Mouse (Mus musculus) heart, embryonic 11.5 days (tissue): ENCODE results near the gene Pctp. TPM values are rescaled to one million over a fixed set of nuclear protein-coding genes. Genes with fewer than 3 reads are reported as not detected.

ENCODE experiments used
- ATAC-seq: fragments of 200-750 bp; cut with Nextera tagmentation; replicated peaks from 2 replicates; pipeline ENCODE4 v1.8.0; 2017; ENCODE audit warnings: moderate library complexity; ENCODE audit not compliant: insufficient number of reproducible peaks, low FRiP score, low TSS enrichment
- H3K27ac ChIP-seq: fragments of 300-500 bp; sonication (generic); 2 replicates; pipeline ENCODE4 v1.5.1; 2014; ENCODE audit warnings: mild to moderate bottlenecking, low read depth, low read length
- H3K27me3 ChIP-seq: fragments of 300-500 bp; sonication (generic); 2 replicates; pipeline ENCODE4 v1.6.1; 2014; ENCODE audit warnings: mild to moderate bottlenecking, low read length, mixed read lengths; ENCODE audit not compliant: control insufficient read depth, insufficient read depth
- H3K36me3 ChIP-seq: fragments of 300-500 bp; sonication (generic); 2 replicates; pipeline ENCODE4 v1.6.1; 2014; ENCODE audit warnings: mild to moderate bottlenecking, low read length, moderate library complexity, mixed read lengths; ENCODE audit not compliant: control insufficient read depth, insufficient read depth
- H3K4me1 ChIP-seq: fragments of 300-500 bp; sonication (generic); 2 replicates; pipeline ENCODE4 v1.6.1; 2014; ENCODE audit warnings: low read length; ENCODE audit not compliant: control insufficient read depth, insufficient read depth
- H3K4me2 ChIP-seq: fragments of 300-500 bp; sonication (generic); 2 replicates; pipeline ENCODE4 v1.6.1; 2014; ENCODE audit warnings: mild to moderate bottlenecking, moderate library complexity
- H3K4me3 ChIP-seq: fragments of 300-500 bp; sonication (generic); 2 replicates; pipeline ENCODE4 v1.5.1; 2014; ENCODE audit warnings: low read depth, low read length
- H3K9ac ChIP-seq: fragments of 300-500 bp; sonication (generic); 2 replicates; pipeline ENCODE4 v1.6.1; 2014; ENCODE audit warnings: mild to moderate bottlenecking, low read depth, low read length, moderate library complexity
- H3K9me3 ChIP-seq: fragments of 300-500 bp; sonication (generic); replicated peaks from 2 replicates; pipeline ENCODE4 v1.6.1; 2016; ENCODE audit warnings: low read length; ENCODE audit not compliant: control insufficient read depth
- WGBS: fragments of 180-500 bp; shearing (Covaris S2); extraction: QIAGEN DNeasy Blood & Tissue Kit; methylation state at CpG from one replicate; pipeline ENCODE4 v1.1.7; 2014; ENCODE audit not compliant: insufficient replicate concordance; 5-methylcytosine and 5-hydroxymethylcytosine counted together
- polyA plus RNA-seq: library from polyadenylated mRNA; unstranded; fragments of >200 nt; fragmentation: Nextera tagmentation; extraction: Ambion mirVana; gene quantifications from 2 replicates; pipeline ENCODE4 v1.2.1, GENCODE M21; 2014

Pctp gene
- polyA plus RNA-seq: 13.6 and 22.7 TPM in 2 replicates

- 14% methylated on average over 35 of the region's 35 CpGs for WGBS
- Histone ChIP-seq H3K36me3 (no peaks in the 10 kb centered on the region), H3K9me3 (no peaks in the 10 kb centered on the region), H3K27ac (0 out of 2 replicates have a peak within 1 kb of the TSS, but pooled peaks have one; percentile 29), H3K4me3 (peak within 1 kb of the TSS; percentile 59), H3K9ac (peak within 1 kb of the TSS; percentile 84), H3K27me3 (no peaks in the 10 kb centered on the region), H3K4me2 (peak within 1 kb of the TSS; percentile 79), H3K4me1 (peaks cover 3% of the 10 kb centered on the region; the same call in 1 of the 2 replicates)
- peak; percentile 96 for ATAC-seq
Measured at GRCm38 (mm10) chr11:90002231-90002986, at the start of gene Pctp. Pctp (minus strand) TSS chr11:90002894.

- H3K9me3 ChIP-seq: no peaks in the 10 kb centered on the region
- no peak overlapping the region for H3K4me3 ChIP-seq
- no peak for ATAC-seq
- 76% methylated on average over 7 of the region's 7 CpGs for WGBS
- H3K9ac ChIP-seq: no peak overlapping the region
- no peak overlapping the region for H3K27ac ChIP-seq
- H3K36me3 ChIP-seq: no peaks in the 10 kb centered on the region
- H3K4me2 ChIP-seq: no peak overlapping the region
- no peaks in the 10 kb centered on the region for H3K27me3 ChIP-seq
- peaks cover 6% of the 10 kb centered on the region for H3K4me1 ChIP-seq
Measured at GRCm38 (mm10) chr11:90050016-90050415, 47.3 kb upstream of the Pctp start.

- Histone ChIP-seq H3K27ac (no peak overlapping the region), H3K9ac (no peak overlapping the region), H3K4me2 (no peak overlapping the region), H3K27me3 (no peaks in the 10 kb centered on the region), H3K9me3 (no peaks in the 10 kb centered on the region), H3K4me3 (no peak overlapping the region), H3K36me3 (no peaks in the 10 kb centered on the region), H3K4me1 (peaks cover 2% of the 10 kb centered on the region; the same call in 1 of the 2 replicates)
- 65% methylated on average over 9 of the region's 9 CpGs for WGBS
- ATAC-seq: no peak
Measured at GRCm38 (mm10) chr11:90047271-90047670, 44.6 kb upstream of the Pctp start.

- no peaks in the 10 kb centered on the region for H3K36me3 ChIP-seq
- H3K4me2 ChIP-seq: no peak overlapping the region
- H3K27me3 ChIP-seq: no peaks in the 10 kb centered on the region
- WGBS: 35% methylated on average over 7 of the region's 7 CpGs
- H3K27ac ChIP-seq: no peak overlapping the region
- peaks cover 2% of the 10 kb centered on the region; the same call in 1 of the 2 replicates for H3K4me1 ChIP-seq
- no peak overlapping the region for H3K4me3 ChIP-seq
- ATAC-seq: no peak
- H3K9ac ChIP-seq: no peak overlapping the region
- H3K9me3 ChIP-seq: no peaks in the 10 kb centered on the region
Measured at GRCm38 (mm10) chr11:90046211-90046610, 43.5 kb upstream of the Pctp start.

GRCm38 (mm10) chr11:90044459-90044858, 41.8 kb upstream of the Pctp start:
- 81% methylated on average over 4 of the region's 4 CpGs for WGBS
- ATAC-seq: no peak
- Histone ChIP-seq H3K4me3 (no peak overlapping the region), H3K36me3 (no peaks in the 10 kb centered on the region), H3K27me3 (no peaks in the 10 kb centered on the region), H3K27ac (no peak overlapping the region), H3K9me3 (no peaks in the 10 kb centered on the region), H3K9ac (no peak overlapping the region), H3K4me1 (peaks cover 2% of the 10 kb centered on the region; the same call in 1 of the 2 replicates), H3K4me2 (no peak overlapping the region)

- 21% methylated on average over 5 of the region's 5 CpGs for WGBS
Measured at GRCm38 (mm10) chr11:90038022-90038421, 35.3 kb upstream of the Pctp start.

GRCm38 (mm10) chr11:90036416-90036815, 33.7 kb upstream of the Pctp start:
- Histone ChIP-seq H3K27ac (no peak overlapping the region), H3K9me3 (peaks cover 2% of the 10 kb centered on the region), H3K4me2 (no peak overlapping the region), H3K36me3 (0 out of 2 replicates have a peak, but pooled peaks cover 5% of the 10 kb centered on the region), H3K9ac (no peak overlapping the region), H3K4me1 (no peaks in the 10 kb centered on the region), H3K27me3 (peaks cover 9% of the 10 kb centered on the region), H3K4me3 (no peak overlapping the region)
- 81% methylated on average over 4 of the region's 4 CpGs for WGBS
- ATAC-seq: no peak

More at GRCm38 (mm10) chr11:90038022-90038421, 35.3 kb upstream of the Pctp start:
- no peak overlapping the region for H3K4me3 ChIP-seq
- no peaks in the 10 kb centered on the region for H3K4me1 ChIP-seq
- no peak overlapping the region for H3K9ac ChIP-seq
- 0 out of 2 replicates have a peak, but pooled peaks cover 5% of the 10 kb centered on the region for H3K36me3 ChIP-seq
- H3K27me3 ChIP-seq: no peaks in the 10 kb centered on the region
- no peak for ATAC-seq
- H3K4me2 ChIP-seq: no peak overlapping the region
- no peak overlapping the region for H3K27ac ChIP-seq
- H3K9me3 ChIP-seq: peaks cover 2% of the 10 kb centered on the region

GRCm38 (mm10) chr11:90035532-90035931, 32.8 kb upstream of the Pctp start:
- no peak overlapping the region for H3K27ac ChIP-seq
- H3K27me3 ChIP-seq: peaks cover 15% of the 10 kb centered on the region
- no peak overlapping the region for H3K4me2 ChIP-seq
- no peak overlapping the region for H3K9ac ChIP-seq
- H3K36me3 ChIP-seq: 0 out of 2 replicates have a peak, but pooled peaks cover 5% of the 10 kb centered on the region
- 83% methylated on average over 14 of the region's 14 CpGs for WGBS
- H3K9me3 ChIP-seq: peaks cover 2% of the 10 kb centered on the region
- no peak overlapping the region for H3K4me3 ChIP-seq
- 0 out of 2 replicates have a peak, but pooled peaks cover 6% of the 10 kb centered on the region for H3K4me1 ChIP-seq
- no peak for ATAC-seq
